Mouse (Mus musculus) fat pad, adult 2 months (tissue): ENCODE measurements around the gene Ccdc87.
A peak's percentile ranks its signal among the peaks of the same experiment; 100 is the strongest.
"Not testable (repeated sequence)": the region's sequence is repeated elsewhere in the genome, so short reads cannot be mapped to it uniquely, and the experiment has no call there.

Experiments used
- DNase-seq: peaks from one replicate; pipeline ENCODE4 v3.0.0-alpha.2; 2011; ENCODE audit warnings: low read depth, low spot score; ENCODE audit errors: extremely low read depth

The Ccdc87 gene

DNA sequence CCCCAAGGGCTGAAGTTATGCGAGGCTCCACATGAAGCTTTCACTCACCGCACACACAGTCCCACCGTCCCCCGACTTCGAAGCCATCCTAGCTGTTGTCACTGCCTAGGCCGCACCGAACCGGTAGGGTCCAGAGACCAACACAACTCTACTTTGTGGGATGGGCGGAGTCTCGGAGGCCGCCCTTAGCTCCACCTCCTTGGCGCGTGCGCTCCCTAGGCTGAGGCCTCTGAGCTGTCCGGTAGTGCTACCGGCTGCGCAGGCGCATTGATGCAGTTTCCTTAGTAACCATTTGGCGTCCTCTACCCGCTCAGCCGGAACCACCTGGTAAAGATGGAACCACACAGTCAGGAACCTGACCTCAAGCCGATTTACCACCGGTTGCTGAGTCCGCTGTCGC is at the start of gene Ccdc87, which contains the start of gene Ccs:
Gene Ccdc87 (plus strand): TSS at position 218 of the 400 bp plus-strand sequence.
Gene Ccs (minus strand): TSS at position 184 of the 400 bp plus-strand sequence.
- DNase-seq, result no peak

DNA sequence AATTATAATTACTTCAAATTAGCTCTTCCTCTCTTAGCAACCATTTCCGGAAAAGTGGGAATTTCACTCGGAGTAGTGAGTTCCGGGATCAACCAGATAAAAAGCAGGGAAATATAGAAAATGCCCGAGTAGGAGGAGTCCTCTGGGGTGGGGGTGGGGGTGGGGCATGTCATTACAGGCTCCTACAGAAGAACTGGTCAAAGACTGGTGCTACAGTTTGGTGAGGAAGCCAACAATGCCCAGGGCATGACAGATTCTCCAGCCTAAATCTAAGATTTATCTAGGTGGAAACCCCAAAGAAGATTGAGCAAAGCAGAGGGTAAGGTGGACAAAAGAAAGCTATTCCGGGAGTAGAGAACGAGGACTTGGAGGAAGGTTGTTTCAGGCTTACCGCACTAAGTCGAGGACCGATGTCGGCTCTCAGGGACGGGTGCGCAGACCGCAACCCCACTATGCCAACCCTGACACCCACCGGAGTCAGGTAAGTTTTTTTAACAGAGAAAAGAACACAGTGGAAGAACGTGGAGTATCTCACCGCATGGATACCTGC is 45.8 kb upstream of the Ccdc87 start:
- no peak for DNase-seq

DNA sequence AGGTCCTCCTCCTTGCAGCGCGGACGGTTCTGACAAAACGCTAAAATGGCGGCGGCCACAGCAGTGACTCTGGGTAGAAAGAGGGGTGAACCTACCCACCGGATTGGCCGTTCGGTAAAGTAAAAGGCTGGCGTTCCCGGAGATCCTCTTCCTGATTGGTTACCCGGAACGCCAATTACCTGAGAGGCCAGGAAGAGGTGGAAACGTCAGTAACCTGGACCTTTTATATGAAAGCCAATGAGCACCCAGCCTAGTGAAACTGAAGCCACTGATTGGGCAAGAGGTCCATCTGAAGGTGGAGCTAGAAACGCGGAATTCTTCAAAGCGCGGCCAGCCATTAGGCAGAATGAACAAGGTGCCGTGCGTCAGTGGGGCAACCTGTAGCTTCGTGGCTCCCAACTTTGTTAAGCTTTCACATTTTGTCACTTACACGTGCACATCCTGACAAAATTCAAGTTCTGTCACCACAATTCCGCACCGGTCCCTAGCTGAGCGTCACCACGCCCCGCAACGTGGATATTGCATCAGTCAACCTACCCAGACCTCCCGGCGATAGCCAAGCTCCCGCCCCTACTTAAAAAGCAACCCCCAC is 45.2 kb upstream of the Ccdc87 start, which contains the start of gene Rbm4:
Gene Rbm4 (minus strand): TSS at position 71 of the 592 bp plus-strand sequence.
- DNase-seq, result peak; percentile 97

DNA sequence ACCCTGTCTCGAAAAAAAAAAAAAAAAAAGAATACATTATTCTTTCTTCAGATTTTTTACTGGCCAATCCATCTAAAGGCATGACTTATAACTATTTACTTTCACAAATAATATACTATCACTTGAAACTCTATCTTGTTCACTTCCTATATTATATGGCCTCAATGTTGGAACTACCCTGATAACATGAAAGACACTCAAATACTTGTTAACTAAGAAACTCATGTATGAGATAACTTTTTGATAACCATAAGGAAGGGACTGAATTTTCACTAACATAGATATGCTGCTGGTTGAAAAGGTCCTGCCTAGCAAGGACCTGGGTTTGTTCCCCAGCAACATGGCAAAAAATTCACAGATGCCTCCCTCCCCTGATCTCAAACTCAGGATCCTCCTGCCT is 43.2 kb upstream of the Ccdc87 start:
- DNase-seq, result no peak

DNA sequence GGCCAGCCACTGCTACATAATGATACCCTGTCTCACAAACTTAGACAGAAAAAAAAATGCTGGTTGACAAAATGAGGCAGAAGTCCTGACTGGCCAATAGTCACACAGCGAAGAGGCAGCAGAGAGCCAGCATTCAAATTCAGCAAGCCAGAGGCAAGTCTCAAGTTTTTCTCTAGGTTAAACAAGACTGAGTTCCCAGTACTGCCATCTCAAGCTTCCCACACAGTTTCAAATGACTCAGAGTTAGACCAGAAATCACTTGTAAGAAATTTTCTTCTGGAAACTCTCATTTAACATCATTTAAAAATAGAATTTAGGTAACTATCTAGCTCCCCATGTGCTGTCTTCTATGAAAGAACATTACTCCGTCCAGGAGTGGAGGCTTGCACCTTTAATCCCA is 41.3 kb upstream of the Ccdc87 start:
- no peak for DNase-seq

DNA sequence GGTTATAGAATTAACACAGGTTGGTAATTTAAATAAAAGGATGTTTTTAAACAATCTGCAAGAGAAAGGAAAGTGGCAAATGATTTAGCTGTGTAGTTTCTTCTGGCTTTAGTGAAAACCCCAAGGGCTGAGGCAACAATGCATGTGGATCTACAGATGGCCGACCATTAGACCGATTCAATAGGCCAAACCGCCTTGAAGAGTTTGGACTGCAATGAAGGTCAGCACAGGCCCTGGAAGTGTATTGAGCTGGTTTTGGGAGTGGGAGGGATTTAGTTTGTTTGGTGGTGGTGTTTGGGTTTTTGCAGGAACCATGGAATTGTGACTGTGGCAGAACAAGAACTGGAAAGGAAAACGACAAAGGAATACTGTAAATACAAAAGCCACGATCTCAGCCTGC is 40.1 kb upstream of the Ccdc87 start:
- no peak for DNase-seq

DNA sequence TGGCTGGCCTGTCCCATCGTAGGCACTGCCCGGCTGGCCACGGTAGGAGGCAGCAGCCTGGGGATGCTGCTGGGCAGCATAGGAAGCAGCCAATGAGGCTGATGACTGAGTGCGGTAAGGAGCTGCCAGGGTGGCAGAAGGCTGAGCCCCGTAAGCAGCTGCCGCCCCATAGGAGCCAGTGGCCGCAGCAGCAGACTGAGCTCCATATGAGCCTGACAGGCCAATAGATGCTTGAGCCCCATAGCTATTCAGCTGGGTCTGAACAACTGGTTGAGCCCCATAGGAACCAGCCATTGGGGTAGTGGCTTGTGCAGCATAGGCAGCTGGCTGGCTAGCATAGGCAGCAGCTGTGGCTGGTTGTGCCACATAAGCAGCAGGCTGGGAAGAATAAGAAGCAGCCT is 36.5 kb upstream of the Ccdc87 start:
- DNase-seq, result no peak

DNA sequence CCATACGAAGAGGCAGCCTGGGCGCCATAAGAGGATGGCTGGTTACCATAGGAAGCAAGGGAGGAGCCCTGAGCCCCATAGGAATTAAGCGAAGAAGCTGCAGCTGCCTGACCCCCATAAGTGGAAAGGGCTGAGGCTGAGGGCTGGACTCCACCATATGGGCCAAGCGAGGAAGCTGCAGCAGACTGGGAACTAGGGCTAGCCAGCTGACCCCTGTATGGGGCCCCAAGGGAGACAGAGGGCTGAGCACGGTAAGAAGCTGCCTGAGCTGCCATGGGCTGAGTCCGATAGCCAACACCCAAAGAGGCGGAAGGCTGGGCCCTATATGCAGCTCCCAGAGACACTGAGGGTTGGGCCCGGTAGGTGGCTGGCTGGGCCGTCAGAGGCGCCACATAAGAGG is 35.9 kb upstream of the Ccdc87 start:
- no peak for DNase-seq

DNA sequence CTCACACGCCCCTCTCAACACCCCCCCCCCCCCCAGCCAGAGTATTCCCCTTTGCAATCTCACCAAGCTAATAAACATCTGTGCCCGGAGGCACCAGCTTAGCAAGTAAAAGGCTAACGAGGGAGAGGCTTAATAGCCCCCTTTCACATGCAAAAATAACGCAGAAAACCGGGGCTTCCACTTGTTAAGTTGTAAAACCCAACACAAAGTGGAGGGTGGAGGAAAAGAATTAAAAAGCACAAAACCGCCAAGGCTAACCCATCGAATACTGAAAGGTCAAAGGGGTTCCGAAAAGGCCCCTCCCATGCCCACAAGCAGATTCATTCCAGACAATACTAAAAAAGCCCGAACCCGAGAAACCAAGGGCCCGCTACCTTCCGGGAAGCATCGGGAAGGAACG is 28.9 kb upstream of the Ccdc87 start:
- no peak for DNase-seq

DNA sequence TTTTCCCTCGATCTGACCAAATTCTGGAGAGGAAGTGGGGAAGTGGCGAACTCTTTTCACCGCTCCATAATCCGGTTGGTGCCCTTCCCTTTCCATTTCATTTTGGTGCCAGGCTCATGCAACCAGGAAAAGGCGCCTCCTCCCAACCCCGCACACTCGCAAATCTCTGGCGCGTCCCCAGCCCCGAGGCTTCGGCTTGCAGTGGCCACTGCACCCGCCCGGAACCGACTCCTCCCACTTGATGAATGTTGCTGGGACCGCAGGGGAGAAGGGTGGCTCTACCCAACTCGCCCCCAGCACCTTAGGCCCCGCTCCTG is 28.5 kb upstream of the Ccdc87 start:
- no peak for DNase-seq

DNA sequence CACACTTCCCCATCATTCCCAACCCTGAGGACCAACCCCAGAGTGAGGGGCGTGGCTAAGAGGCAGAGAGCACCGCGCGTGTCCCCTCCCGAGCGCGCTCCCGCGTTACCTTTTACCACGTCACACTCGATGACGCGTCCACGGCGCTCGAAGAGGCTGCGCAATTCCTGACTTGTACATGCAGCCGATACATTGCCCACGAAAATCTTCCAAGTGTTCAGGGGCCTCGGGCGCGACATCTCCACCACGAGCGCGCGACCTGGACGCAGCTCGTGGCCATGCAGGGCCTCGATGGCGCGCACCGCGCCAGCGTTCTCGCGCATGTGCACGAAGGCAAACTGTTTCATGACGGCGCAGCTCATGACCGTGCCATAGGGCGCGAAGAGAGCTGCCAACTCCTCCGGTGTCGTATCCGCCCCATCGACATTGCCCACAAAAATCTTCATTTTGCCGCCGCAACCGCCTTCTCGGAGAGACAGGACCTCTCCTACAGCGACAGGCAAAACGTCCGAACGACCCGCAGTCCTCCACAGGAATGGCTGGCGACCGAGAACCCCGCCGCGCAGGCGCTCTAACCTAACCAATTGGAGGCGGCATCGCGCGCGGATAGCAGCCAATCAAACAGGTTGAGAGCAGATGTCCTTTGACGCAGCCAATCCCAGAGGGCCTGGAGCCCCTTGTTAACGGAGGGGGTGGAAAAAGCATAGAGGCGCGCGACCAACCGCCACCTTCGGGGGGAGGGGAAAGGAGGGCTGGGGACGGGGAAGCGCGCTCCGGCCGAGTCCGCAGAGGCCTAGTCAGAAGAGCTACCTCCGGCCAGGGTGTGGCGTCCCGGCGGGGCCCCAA is 27.9 kb upstream of the Ccdc87 start, which contains the start of the genes Gm21992 and Rbm14:
Gene Gm21992 (minus strand): TSS at position 550 of the 846 bp plus-strand sequence.
Gene Rbm14 (minus strand): TSS at position 572 of the 846 bp plus-strand sequence.
- DNase-seq, result peak; percentile 87

DNA sequence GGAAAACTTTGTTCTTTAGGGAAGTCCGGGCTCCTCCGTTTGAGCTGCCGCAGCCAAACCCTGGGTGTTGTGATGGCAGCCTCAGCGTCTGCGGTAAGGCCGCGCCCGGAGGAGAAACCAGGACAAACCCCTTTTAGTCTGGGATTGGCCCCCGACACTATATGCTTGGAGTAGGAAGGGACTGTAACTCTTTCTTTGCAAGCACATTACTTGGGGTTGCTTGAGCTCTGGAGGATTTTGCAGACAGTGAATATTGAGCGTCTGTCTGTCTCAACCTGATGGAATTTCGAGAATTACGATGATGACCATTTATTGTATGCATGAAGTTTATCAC is 27.3 kb upstream of the Ccdc87 start:
- DNase-seq, result no peak

DNA sequence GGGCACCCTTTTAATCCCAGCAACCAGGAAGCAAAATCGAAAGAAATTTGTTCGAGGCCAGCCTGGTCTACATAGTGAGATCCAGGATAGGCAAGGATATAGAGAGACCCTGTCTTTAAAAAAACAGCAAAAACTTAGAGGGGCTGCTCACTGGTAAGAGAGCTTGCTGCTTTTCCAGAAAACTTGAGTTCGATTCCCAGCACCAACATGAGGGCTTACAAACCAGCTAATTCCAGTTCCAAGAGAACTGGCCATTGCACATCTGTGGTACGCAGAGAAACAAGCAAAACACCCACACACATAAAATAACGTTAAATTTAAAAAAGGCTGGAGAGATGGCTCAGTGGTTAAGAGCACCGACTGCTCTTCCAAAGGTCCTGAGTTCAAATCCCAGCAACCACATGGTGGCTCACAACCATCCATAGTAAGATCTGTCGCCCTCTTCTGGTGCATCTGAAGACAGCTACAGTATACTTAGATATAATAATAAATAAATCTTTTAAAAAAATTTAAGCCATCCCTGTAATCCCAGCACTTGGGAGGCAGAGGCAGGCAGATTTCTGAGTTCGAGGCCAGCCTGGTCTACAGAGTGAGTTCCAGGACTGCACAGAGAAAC is 26.7 kb upstream of the Ccdc87 start:
- not testable (repeated sequence) for DNase-seq

DNA sequence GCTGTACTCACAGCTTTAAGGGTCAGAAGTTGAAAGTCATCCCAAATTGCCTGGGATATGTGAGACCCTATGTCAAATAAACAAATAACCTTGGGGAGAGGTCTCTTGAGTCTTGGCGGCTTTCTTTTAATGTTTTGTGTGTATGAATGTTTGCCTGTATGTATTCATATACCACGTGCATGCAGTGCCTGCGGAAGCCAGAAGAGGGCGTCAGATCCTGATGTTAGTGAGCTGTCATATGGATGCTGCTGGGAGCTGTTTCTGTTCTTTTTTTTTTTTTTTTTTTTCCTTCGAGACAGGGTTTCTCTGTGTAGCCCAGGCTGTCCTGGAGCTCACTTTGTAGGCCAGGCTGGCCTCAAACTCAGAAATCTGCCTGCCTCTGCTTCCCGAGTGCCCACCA is 26.2 kb upstream of the Ccdc87 start:
- DNase-seq, result no peak

DNA sequence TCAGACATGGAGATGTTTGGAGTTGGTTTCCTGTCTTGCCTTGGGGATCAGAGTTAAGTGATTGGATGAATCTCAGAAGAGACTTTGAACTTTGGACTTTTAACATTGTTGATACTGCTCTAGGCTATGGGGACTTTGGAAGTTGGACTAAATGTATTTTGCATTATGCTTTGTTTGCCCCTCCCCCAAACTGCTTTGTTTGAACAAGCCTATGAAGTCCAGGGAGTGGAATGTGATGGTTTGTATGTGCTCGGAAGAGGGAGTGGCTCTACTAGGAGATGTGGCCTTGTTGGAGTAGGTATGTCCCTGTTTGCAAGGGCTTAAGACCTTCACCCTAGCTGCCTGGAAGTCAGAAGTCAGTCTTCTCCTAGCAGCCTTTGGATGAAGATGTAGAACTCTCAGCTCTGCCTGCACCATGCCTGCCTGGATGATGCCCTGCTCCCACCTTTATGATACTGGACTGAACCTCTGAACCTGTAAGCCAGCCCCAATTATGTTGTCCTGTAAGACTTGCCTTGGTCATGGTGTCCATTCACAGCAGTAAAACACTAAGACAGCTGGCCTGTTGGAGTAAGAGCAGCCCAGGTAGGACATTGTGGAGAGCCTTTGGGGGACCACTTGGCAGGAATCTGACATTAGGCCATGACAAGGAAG is 21.9 kb upstream of the Ccdc87 start:
- no peak for DNase-seq

DNA sequence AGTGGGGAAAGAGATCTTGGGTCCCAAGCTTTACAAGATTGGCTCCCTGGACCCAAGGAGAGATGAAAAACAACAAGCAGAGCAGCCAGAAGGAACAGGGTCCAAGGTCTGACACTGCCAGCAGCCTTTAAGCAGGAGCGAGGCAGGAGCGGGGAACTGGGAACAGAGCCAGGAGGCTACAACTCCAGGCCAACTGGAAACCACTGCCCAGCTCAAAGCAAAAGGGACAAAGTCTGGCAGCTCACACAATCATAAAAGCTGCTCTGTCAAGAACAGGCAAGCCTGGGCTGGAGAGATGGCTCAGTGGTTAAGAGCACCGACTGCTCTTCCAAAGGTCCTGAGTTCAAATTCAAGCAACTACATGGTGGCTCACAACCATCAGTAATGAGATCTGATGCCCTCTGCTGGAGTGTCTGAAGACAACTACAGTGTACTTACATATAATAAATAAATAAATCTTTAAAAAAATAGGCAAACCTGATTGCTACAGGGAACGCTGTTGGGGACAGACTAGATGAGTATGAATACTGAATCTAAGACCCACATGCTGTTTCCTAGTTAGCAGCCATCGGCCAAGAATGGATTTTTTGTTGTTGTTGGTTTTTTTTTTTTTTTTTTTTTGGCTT is 18.4 kb upstream of the Ccdc87 start:
- DNase-seq, result peak; percentile 66

DNA sequence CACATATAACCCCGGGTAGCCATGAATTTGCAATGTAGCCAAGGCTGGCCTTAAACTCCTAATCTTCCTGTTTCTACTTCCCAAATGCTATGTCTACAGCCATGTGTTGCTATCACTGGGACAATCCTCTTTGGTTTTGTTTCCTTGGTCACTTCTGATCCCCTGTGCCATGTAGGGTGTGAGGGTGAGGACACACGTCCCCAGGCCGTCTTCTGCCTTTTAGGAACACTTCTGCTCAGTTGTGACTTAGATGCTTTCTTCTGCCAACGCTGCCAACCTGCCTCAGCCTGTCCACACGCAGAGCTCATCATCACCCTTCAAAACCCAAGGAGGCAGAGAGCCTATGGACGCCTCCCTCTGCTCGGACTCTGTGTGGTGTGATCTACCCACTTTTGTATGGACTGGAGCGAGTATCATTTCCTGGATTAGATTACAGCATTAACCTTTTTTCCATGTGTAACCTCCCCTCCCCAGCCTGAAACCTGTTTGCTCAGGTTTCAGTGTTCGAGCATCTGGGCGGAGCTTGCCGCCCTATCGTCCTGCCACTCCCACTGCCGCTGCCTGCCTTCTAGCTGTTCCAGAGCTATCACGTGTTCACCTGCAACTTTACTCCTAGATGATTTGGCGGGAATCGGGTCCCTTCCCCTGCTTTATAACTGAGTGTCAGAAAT is 10.6 kb upstream of the Ccdc87 start:
- no peak for DNase-seq

DNA sequence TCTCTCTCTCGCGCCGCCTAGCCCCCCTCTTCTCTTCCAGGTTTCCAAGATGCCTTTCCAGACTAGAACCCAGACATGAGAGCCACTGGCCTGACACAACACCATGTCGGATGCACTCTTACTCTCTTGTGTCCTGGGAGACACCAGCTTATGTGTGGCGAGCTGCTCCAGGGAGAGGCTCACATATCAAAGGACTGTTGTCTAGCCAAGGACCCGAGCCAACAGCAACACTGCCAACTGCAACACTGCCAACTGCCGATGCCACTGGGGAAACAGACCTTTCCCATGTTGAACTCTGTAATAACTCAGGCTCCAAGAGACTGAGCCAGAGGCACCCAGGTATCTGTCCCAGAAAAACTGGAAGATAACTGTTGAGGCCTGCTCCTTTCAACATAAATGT is 10.0 kb upstream of the Ccdc87 start:
- no peak for DNase-seq

DNA sequence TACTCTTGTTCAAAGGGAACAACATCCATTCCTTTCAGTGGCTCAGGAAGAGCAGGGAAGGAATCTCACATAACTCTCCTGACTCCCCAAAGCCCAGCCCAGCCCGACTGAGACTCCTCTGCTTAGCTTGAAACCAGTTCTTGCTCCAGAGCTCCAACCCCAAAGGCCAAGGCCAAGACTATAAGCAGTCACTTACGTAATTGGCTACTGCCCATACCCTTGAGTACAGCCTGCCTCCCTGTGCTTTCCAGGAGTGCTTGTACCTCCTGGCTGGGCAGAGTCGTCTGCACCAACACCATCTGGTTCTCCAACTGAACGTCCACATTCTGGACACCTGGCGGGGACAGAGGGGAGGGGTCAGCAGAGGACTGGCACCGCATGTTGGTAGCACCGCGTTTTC is 5.2 kb upstream of the Ccdc87 start:
- DNase-seq, result no peak

DNA sequence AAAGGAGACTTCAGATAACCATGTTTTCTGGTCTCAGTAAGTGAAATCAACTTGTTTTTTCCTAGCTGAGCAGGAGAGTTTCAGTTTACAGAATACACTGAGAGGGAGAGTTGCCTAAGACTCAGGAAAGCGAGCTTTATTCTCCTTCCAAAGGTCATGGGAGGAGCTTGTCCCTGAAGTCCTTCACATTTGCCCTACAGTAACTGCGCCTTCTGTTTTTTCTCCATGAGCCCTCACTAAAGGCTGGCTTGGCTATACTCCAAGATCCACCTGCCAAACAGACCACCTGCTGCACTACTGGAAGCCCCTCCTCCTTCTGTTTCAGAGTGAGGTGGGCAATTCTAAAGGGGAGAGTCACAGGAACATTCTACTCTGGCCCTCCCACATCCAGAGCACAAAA is 3.1 kb upstream of the Ccdc87 start:
- no peak for DNase-seq
